Mouse (Mus musculus) forebrain, embryonic 12.5 days (tissue): ENCODE results near the gene Rgs3. TPM values are rescaled to one million over a fixed set of nuclear protein-coding genes. Genes with fewer than 3 reads are reported as not detected.

Experiments used
- ATAC-seq: fragments of 200-750 bp; cut with Nextera tagmentation; 2 replicates; pipeline ENCODE4 v1.8.0; 2017; ENCODE audit warnings: moderate TSS enrichment; ENCODE audit not compliant: low FRiP score
- H3K27ac ChIP-seq: fragments of 300-500 bp; sonication (generic); 2 replicates; pipeline ENCODE4 v1.5.1; 2016; ENCODE audit warnings: mild to moderate bottlenecking
- H3K27me3 ChIP-seq: fragments of 300-500 bp; sonication (generic); 2 replicates; pipeline ENCODE4 v1.6.1; 2016; ENCODE audit warnings: mild to moderate bottlenecking
- H3K36me3 ChIP-seq: fragments of 300-500 bp; sonication (generic); replicated peaks from 2 replicates; pipeline ENCODE4 v1.6.1; 2016; ENCODE audit warnings: mild to moderate bottlenecking
- H3K4me1 ChIP-seq: fragments of 300-500 bp; sonication (generic); 2 replicates; pipeline ENCODE4 v1.6.1; 2016
- H3K4me2 ChIP-seq: fragments of 300-500 bp; sonication (generic); 2 replicates; pipeline ENCODE4 v1.6.1; 2016; ENCODE audit warnings: mild to moderate bottlenecking, moderate library complexity
- H3K4me3 ChIP-seq: fragments of 300-500 bp; sonication (generic); replicated peaks from 2 replicates; pipeline ENCODE4 v1.5.1; 2016; ENCODE audit warnings: mild to moderate bottlenecking
- H3K9ac ChIP-seq: fragments of 300-500 bp; sonication (generic); 2 replicates; pipeline ENCODE4 v1.6.1; 2016; ENCODE audit warnings: mild to moderate bottlenecking
- H3K9me3 ChIP-seq: fragments of 300-500 bp; sonication (generic); 2 replicates; pipeline ENCODE4 v1.6.1; 2016
- WGBS: fragments of 180-500 bp; shearing (Covaris S2); methylation state at CpG from one replicate; pipeline ENCODE4 v1.1.7; 2016; 5-methylcytosine and 5-hydroxymethylcytosine counted together
- polyA plus RNA-seq: library from polyadenylated mRNA; unstranded; fragments of >200 nt; fragmentation: Nextera tagmentation; extraction: Ambion mirVana; gene quantifications from 2 replicates; pipeline ENCODE4 v1.2.1, GENCODE M21; 2016

The Rgs3 gene
- polyA plus RNA-seq, 1 experiment from 2014 or later: 54.3 TPM

DNA sequence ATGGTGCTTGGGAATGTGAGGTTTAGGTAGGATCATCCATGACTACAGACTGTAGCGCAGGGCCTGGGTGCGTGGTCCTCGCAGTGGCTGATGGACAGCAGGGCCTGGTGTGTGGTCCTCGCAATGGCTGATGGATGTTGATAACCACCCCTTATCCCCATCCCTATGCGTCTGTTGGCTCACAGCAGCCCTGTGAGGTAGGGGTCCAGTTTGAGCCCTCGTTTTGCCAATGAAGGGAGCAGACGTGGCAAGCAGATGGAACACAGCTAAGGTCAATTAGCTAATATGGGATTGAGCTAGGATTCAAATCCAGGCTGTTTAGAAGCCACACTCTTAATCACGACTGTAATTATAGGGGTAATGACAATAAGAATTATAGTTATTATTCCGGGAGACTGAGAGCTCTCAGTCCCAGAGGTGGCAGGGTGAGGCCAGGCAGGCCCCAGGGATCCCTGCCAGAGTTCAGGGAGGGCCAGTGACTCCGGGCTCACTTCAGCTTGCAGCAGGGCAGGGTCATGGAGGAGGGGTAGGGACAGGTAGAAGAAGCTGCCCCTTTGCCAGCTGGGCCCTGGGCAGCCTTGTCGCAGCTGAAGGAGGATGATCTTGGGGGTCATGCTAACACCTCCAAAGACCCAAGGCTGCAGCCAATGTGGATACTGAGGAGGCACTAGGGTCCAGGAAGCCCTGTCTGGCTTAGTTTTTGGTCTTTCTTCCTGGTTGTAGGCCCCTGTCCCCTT, 135.2 kb downstream of the Rgs3 start:
- ATAC-seq: no peak
- H3K4me3 ChIP-seq: no peak overlapping the region
- H3K9ac ChIP-seq: no peak overlapping the region
- H3K36me3 ChIP-seq: peaks cover 46% of the 10 kb centered on the region
- WGBS: 70% methylated on average over 11 of the region's 11 CpGs
- no peak overlapping the region for H3K4me2 ChIP-seq
- H3K9me3 ChIP-seq: no peaks in the 10 kb centered on the region
- H3K27ac ChIP-seq: no peak overlapping the region
- no peaks in the 10 kb centered on the region for H3K27me3 ChIP-seq
- H3K4me1 ChIP-seq: peaks cover 42% of the 10 kb centered on the region

DNA sequence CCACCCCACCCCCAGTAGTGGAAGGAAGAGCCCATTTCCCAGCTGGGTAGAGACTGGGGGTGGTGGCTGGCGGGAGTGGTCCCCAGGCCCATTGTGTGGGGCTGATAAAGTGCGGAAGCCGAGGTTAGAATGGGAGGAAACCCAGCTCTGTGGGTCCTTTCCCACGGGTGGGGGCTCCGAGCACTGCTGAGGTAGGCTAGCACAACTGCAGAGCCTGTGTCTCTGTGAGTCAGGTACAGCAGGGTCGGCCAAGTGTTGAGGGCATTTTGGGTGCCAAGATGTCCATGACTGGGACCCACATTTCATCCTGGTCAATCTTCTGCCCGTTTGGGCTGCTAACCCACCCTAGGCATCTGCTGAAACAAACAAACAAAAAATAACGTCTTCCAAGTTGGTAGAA, 135.9 kb downstream of the Rgs3 start:
- Histone ChIP-seq H3K4me3 (no peak overlapping the region), H3K4me2 (no peak overlapping the region), H3K9ac (no peak overlapping the region), H3K27ac (no peak overlapping the region), H3K36me3 (peaks cover 51% of the 10 kb centered on the region), H3K9me3 (no peaks in the 10 kb centered on the region), H3K4me1 (peaks cover 48% of the 10 kb centered on the region), H3K27me3 (no peaks in the 10 kb centered on the region)
- WGBS: 72% methylated on average over 8 of the region's 8 CpGs
- no peak for ATAC-seq

DNA sequence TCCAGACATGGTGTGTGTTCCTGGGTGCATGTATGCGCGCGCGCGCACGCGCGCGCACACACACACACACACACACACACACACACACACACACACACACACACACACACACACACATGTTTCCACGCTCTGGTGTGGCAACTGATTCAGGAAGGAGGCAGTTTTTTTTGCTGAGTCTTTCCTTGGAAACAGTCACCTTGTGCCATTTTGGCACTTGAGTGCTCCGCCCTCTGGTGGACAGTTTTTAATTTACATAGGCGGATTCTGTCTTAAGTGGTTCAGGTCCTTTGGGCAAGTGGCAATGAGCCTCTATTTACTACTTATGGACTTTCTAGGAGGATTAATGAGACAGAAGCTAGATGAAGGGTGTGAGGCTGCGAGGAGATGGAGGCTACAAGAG, 136.3 kb downstream of the Rgs3 start:
- Histone ChIP-seq H3K9ac (no peak overlapping the region), H3K9me3 (no peaks in the 10 kb centered on the region), H3K36me3 (peaks cover 51% of the 10 kb centered on the region), H3K27ac (no peak overlapping the region), H3K27me3 (no peaks in the 10 kb centered on the region), H3K4me2 (no peak overlapping the region), H3K4me3 (no peak overlapping the region), H3K4me1 (peaks cover 48% of the 10 kb centered on the region)
- ATAC-seq: no peak
- 71% methylated on average over 11 of the region's 13 CpGs for WGBS

DNA sequence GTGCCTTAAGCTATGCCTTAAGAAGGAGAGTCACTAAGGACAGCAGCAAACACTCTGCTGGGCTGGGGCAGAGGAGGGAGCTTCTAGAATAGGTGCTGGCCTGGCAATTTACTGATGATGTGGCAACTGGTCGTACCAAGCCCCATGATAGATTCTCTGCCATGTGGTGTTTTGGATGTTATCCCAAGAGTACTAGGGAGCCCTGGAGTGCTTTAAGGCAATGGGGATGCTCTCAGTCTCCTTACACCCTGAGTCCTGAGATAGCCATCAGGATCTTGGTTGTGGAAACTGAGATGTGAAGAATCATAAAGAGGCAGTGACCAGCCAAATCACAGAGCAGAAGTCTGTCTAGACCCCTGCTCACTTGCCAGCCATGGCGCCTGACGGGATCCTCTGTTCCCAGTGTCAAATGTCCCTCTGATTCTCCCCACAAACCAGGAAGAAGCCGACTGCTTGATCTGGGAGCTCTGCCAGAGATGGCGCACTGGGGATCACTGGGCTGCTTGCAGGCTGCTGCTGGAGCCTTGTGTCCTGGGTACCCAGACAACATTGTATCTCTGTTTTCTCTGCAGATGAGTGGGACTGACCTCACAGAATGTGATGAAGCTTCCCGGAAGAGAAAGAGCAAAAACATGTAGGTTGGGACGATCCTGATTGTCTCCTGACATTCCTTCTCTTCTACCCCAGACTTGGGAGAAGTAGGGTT, 137.2 kb downstream of the Rgs3 start:
- H3K4me2 ChIP-seq: no peak overlapping the region
- H3K9me3 ChIP-seq: no peaks in the 10 kb centered on the region
- H3K4me1 ChIP-seq: peaks cover 46% of the 10 kb centered on the region
- H3K36me3 ChIP-seq: peaks cover 51% of the 10 kb centered on the region
- no peaks in the 10 kb centered on the region for H3K27me3 ChIP-seq
- H3K4me3 ChIP-seq: no peak overlapping the region
- H3K9ac ChIP-seq: no peak overlapping the region
- WGBS: 72% methylated on average over 7 of the region's 7 CpGs
- H3K27ac ChIP-seq: no peak overlapping the region
- ATAC-seq: no peak

DNA sequence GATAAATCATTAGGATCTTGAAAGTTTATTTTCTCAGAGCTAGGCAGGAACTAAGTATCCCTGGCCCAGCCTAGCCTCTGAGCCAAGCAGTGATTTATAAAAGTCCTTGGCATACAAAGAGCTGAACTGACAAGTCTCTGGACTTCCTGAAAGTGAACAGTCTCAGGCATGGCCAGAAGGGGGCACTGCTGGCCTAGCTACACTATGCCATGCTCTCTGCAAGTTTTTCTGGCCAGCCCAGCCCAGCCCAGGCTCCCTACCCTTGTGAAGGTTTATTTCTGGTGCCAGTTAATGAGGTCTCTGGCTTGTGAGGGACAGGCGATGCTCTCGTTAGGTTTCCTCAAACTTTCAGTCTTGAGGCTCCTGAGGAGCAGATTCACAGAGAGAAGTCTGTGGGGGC, 137.8 kb downstream of the Rgs3 start:
- no peak overlapping the region for H3K9ac ChIP-seq
- 17% methylated on average over 2 of the region's 2 CpGs for WGBS
- H3K27me3 ChIP-seq: no peaks in the 10 kb centered on the region
- H3K4me3 ChIP-seq: no peak overlapping the region
- no peaks in the 10 kb centered on the region for H3K9me3 ChIP-seq
- no peak for ATAC-seq
- H3K4me1 ChIP-seq: peaks cover 46% of the 10 kb centered on the region
- no peak overlapping the region for H3K4me2 ChIP-seq
- no peak overlapping the region for H3K27ac ChIP-seq
- H3K36me3 ChIP-seq: peaks cover 46% of the 10 kb centered on the region

DNA sequence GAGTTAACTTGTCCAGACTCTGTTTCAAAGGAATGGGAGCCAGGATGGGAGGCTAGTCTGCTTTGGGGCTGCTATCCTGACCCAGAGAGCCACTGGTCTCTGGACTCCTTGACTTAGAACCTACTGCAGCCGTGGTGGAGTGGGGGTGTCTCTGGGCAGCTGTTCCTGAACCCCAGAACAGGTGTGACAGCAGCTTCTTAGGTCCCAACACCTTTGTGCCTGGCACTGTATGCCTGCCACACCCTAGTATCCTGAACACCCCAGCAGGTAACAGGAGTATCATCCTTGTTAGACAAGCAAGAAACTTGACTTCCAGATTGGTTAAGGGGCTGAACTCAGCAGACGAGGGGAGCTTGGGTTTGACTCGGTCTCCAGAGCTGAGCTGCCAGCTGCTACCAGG, 138.9 kb downstream of the Rgs3 start:
- 70% methylated on average over 3 of the region's 3 CpGs for WGBS
- Histone ChIP-seq H3K27me3 (no peaks in the 10 kb centered on the region), H3K9me3 (no peaks in the 10 kb centered on the region), H3K4me1 (peaks cover 44% of the 10 kb centered on the region), H3K36me3 (peaks cover 43% of the 10 kb centered on the region), H3K4me3 (no peak overlapping the region), H3K9ac (no peak overlapping the region), H3K4me2 (no peak overlapping the region), H3K27ac (peak overlapping the region; percentile 36; the same call in 1 of the 2 replicates)
- ATAC-seq: no peak

DNA sequence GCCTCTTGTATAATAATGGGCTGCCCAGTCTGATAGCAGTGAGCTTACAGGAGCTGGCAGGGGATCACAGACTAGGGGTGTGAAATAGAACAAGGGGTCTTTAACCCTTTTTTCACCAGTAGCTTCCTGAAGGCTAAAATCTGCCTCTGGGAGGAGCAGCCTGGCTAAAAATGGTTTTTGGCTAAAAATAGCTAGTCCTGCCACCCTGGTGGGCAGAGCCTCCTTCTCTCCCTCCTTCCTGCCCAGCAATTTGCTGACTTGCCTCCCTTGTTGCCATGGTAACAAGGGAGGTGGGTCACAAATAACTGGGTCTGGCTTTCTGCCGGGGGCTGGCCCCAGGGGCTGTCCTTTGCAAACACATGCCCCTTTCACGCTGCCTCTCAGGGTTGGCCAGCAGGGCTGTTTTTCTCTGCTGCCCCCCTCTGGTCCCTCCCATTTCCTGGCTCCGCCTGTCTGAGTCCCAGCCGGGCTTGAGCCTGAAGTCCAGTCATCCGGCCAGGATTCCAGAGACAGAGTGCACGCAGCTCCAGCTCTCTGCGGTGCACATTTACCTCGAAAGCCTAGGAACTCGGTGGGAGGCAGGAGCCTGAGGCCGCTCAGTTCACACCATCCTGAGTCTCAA, 139.7 kb downstream of the Rgs3 start:
- WGBS: 4% methylated on average over 10 of the region's 10 CpGs
- Histone ChIP-seq H3K4me2 (peak overlapping the region; percentile 40), H3K9ac (peak overlapping the region; percentile 36; the same call in 1 of the 2 replicates), H3K4me3 (peak overlapping the region; percentile 17; the same call in 1 of the 2 replicates), H3K9me3 (no peaks in the 10 kb centered on the region), H3K36me3 (peaks cover 43% of the 10 kb centered on the region), H3K4me1 (peaks cover 41% of the 10 kb centered on the region), H3K27ac (peak overlapping the region; percentile 53; the same call in 1 of the 2 replicates), H3K27me3 (no peaks in the 10 kb centered on the region)
- peak; percentile 89 for ATAC-seq

DNA sequence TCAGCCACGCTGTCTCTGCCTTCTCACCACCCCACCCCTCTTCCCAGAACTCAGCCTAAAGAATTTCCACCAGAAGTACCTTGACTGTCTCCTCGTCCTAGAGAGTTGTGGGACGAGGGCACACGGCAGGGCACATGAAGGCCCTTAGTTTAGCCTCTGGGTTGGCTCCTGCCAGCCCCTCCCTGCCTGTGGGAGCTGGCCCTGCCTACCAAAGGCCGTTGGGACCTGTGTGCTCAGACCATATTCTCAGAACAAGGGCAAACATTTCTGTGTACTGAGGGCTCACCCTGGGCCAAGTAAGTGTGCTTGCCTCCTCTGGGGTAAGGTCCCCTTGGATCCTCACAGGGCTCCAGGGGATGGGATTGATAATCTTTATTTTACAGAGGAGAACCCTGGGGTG, 140.8 kb downstream of the Rgs3 start:
- H3K9me3 ChIP-seq: no peaks in the 10 kb centered on the region
- H3K27ac ChIP-seq: no peak overlapping the region
- no peak overlapping the region; the same call in 1 of the 2 replicates for H3K4me2 ChIP-seq
- H3K4me3 ChIP-seq: no peak overlapping the region
- no peak for ATAC-seq
- 86% methylated on average over 5 of the region's 5 CpGs for WGBS
- H3K36me3 ChIP-seq: peaks cover 48% of the 10 kb centered on the region
- H3K4me1 ChIP-seq: peaks cover 38% of the 10 kb centered on the region
- no peaks in the 10 kb centered on the region for H3K27me3 ChIP-seq
- H3K9ac ChIP-seq: no peak overlapping the region

DNA sequence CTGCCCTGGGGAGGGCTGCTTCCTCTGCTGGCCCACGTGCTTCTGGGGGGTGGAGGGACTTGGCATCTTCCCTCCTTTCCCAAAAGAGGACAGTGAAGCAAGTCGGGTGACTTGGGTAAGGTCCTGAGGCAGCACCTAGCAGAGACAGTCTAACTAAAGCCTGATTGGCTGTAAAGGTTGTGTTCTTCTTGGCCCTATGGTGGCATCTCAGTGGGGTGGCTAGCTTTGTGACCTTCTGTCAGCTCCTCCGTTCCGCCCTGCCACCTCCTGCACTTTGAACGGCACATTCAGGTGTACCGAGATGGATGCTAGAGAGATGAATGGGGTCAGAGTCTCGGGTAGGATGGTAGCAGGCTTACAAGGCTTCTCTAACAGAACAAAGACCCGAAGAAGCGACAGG, 143.5 kb downstream of the Rgs3 start:
- ATAC-seq: no peak
- Histone ChIP-seq H3K4me3 (no peak overlapping the region), H3K9ac (no peak overlapping the region), H3K27ac (no peak overlapping the region), H3K36me3 (peaks cover 42% of the 10 kb centered on the region), H3K27me3 (no peaks in the 10 kb centered on the region), H3K4me1 (peaks cover 27% of the 10 kb centered on the region), H3K4me2 (no peak overlapping the region), H3K9me3 (no peaks in the 10 kb centered on the region)
- 85% methylated on average over 9 of the region's 9 CpGs for WGBS

DNA sequence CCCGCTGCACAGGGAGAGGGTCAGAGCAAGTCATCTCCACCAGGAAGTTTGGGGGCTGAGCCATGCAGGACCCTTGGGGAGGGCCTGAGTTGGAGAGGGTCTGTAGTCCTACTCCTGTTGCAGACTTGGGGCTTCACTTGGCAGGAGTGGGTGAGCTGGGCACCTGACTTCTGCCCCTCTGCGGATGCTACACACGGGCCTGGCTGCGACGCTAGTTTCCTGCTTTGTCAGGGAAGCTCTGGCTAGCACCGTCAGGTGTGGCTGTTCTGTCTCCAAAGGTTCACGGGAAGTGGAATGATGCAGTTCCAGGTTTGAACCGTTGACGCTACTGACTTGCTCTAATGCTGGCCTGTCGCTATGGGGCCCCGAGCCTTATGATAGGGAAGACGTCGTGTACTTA, 144.6 kb downstream of the Rgs3 start:
- no peak for ATAC-seq
- 95% methylated on average over 13 of the region's 13 CpGs for WGBS
- H3K27me3 ChIP-seq: no peaks in the 10 kb centered on the region
- H3K4me1 ChIP-seq: peaks cover 16% of the 10 kb centered on the region
- H3K9ac ChIP-seq: no peak overlapping the region
- H3K27ac ChIP-seq: no peak overlapping the region
- H3K36me3 ChIP-seq: peaks cover 42% of the 10 kb centered on the region
- H3K4me2 ChIP-seq: no peak overlapping the region
- H3K4me3 ChIP-seq: no peak overlapping the region
- no peaks in the 10 kb centered on the region for H3K9me3 ChIP-seq

DNA sequence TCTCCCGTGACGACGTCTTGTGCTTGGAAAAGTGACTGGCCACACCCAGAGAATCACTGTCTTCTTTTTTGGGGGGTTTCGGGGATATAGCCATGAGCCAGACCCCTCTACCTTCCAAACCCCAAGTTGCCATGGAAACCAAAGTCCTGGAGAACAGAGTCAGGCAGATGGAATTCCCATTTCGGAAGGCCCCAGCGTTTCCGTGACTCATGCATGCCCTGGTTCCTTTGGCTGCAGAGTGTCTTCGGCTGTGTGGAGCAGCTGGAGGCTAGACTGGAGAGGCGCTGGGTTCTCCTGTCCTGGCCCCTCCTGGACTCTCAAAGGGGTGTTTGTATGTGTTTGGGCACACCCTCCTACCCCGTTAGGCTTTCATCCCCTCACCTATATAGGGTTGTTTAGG, 145.4 kb downstream of the Rgs3 start:
- Histone ChIP-seq H3K4me3 (no peak overlapping the region), H3K27me3 (no peaks in the 10 kb centered on the region), H3K4me2 (no peak overlapping the region), H3K4me1 (peaks cover 8% of the 10 kb centered on the region; the same call in 1 of the 2 replicates), H3K36me3 (peaks cover 40% of the 10 kb centered on the region), H3K9ac (no peak overlapping the region), H3K27ac (no peak overlapping the region), H3K9me3 (no peaks in the 10 kb centered on the region)
- 78% methylated on average over 10 of the region's 10 CpGs for WGBS
- no peak for ATAC-seq

DNA sequence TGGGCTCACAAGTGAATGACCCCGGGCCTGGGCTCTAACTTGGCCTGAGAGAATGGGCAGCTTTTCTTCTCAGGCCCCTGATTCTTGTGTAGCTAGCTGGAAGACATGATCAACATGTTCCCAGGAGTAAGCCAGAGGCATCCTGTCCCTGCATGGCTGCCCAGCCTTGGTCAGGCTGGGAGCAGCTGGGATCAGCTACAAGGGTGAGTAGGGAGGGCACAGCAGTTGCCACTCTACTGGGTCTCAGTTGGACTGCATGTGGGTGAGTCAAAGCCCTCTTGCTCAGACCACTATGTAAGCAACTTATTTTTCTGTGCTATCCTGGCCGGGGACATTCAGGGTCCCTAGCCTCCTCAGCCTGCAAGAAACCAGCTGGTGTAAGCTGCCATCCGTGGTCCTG, 146.1 kb downstream of the Rgs3 start:
- no peaks in the 10 kb centered on the region for H3K27me3 ChIP-seq
- 54% methylated on average over 3 of the region's 3 CpGs for WGBS
- no peak overlapping the region for H3K4me2 ChIP-seq
- H3K27ac ChIP-seq: no peak overlapping the region
- ATAC-seq: no peak
- 0 out of 2 replicates have a peak, but pooled peaks cover 3% of the 10 kb centered on the region for H3K4me1 ChIP-seq
- H3K36me3 ChIP-seq: peaks cover 33% of the 10 kb centered on the region
- no peak overlapping the region for H3K9ac ChIP-seq
- no peak overlapping the region for H3K4me3 ChIP-seq
- H3K9me3 ChIP-seq: no peaks in the 10 kb centered on the region
